Mouse (Mus musculus) WW6 (cell line): ENCODE results near the gene Zfp3.
"Not testable (repeated sequence)": the region's sequence is repeated elsewhere in the genome, so short reads cannot be mapped to it uniquely, and the experiment has no call there.

Experiments
- DNase-seq: peaks from one replicate; pipeline ENCODE4 v3.0.0-alpha.2; 2013; ENCODE audit warnings: low read depth, low spot score

Zfp3 gene

DNA sequence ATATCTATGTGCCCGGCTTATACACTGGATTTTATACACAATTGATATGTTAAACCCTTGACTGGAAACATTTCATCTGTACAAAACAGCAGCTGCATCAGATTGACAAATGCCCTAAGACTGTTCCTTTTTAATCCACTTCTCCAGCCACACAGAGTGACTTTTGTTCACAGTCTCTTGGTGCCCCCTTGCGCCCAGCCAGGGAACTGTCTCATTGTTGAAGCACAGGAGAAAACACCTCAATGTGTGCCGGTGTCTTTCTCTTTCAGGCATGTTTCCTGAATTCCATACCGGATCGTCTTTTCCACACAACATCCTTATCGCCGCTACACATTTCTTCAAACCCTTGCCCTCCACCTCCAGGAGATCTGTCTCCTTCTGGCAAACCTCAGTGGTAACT, 8.4 kb upstream of the Zfp3 start:
- DNase-seq, result peak; percentile 55

- not testable (repeated sequence) for DNase-seq
These were observed 3.6 kb upstream of the Zfp3 start for GRCm38 (mm10) chr11:70760446-70760845.

GRCm38 (mm10) chr11:70762641-70763040, 1.4 kb upstream of the Zfp3 start:
- DNase-seq, result no peak

- DNase-seq, result peak; percentile 36
These were observed 450 bp upstream of the Zfp3 start for GRCm38 (mm10) chr11:70763582-70763935.

GRCm38 (mm10) chr11:70765776-70766445, 1.9 kb downstream of the Zfp3 start:
- no peak for DNase-seq

- no peak for DNase-seq
These were observed 6.8 kb downstream of the Zfp3 start for GRCm38 (mm10) chr11:70770804-70771203.

DNA sequence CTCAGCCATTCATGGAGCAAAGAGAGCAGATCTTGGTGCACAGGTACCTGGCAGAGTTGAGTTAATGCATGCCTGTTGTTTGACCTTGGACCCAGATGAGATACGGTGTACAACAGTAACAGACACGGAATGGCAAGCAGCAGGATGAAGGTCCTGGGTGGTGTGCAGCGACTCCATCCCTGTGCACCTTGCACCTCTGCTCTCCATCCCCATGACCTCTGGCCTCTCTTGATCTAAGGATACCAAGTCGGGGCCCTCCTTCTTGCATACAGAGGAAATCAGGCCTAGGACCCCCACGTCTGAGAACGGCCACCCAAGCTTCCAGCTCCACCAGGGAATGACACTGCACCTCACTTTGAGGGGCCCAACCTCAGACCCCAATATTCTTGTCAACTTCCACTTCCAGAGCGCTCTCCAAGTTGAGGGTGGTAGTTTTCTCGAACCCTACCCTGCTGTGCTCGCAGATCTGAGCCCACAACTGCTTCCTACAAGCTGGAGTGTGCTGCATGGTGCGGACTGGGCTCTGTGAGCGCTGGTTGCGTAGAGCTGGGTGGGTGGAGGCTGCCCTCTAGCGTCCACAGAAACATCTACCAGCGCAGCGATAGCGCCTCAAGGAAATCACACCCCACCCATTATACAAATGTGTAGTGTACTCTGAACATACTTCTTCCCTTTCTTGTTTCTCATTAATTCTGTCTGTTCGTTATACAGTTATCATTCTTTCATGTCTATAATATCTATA, 13.0 kb downstream of the Zfp3 start:
- peak; percentile 73 for DNase-seq

DNA sequence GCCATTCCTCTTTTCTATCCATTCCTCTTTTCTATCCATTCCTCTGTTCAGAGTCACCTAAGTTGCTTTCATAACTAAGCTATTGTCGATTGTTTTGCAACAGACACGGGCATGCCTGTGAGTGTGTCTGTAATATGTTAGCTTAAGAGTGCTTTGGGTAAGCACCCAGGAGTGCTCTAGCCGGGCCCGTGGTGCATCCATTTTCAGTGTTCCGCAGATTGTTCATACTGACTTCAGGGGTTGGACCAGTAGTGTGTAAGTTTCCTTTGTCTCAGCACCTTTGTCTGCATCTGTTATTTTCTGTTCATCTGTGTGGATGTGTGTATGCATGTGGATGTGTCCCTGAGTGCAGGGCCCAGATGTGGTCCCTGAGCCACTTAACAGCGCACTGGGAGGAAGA, 13.6 kb downstream of the Zfp3 start:
- no peak for DNase-seq

- not testable (repeated sequence) for DNase-seq
These were observed 14.0 kb downstream of the Zfp3 start for GRCm38 (mm10) chr11:70778058-70778457.

DNA sequence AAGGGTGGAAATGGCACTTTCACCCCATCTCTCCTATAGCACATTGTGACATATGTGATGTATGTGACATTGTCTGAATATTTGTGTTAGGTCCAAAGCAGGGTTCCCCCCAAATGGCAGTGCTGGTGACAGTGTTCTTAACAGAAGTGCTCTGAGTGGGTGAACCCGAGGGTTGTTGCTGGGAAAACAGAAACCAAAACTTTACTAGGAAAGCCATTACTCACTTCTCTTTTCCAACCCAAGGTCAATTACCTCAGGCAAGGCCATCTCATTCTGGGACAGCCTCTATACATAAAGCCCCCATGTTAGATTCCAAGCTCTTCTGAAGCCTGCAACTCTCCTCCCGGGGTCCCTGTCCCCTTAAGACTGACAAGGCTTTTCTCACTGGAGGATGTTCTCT, 21.9 kb downstream of the Zfp3 start:
- DNase-seq, result no peak

GRCm38 (mm10) chr11:70787052-70787451, 23.0 kb downstream of the Zfp3 start:
- DNase-seq, result no peak

- no peak for DNase-seq
These were observed 25.1 kb downstream of the Zfp3 start for GRCm38 (mm10) chr11:70788972-70789655.

DNA sequence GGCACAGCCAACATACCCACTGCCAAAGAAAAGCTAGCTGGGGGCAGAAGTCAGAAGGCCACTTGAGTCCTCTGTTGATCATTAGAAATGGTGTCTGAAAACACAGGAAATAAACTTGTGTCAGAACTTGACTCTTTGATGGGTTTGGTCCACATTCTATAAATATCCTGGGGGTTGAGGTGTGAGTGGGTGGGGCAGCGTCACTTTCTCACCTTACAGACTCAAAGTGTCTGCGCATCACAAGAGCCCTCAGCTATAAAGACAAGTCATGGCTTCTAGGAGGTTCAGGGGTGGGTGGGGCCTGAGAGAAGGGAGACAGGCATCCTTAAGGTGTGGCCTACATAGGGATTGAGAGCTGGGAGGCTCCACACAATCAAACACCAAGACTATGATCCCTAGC, 26.4 kb downstream of the Zfp3 start:
- DNase-seq, result no peak

GRCm38 (mm10) chr11:70790874-70791551, 27.0 kb downstream of the Zfp3 start:
- DNase-seq, result no peak

DNA sequence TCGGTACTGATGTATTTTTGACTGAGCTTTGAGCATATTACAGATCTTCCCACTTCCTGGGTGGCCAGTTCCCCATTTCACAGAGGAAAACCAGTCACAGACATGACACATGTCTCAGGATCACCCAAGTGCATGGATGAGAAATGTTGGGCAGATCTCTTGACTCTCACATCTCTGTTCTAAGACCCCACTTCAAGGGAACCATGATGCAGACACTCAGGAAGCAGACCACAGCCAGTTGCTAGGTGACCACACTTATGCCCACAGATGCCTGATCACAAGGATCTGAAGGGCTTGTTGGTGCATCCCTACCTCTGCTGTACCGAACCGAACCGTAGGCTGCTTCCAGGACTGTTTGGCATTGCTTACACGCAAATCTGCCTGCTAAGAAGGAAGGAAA, 27.7 kb downstream of the Zfp3 start:
- no peak for DNase-seq

DNA sequence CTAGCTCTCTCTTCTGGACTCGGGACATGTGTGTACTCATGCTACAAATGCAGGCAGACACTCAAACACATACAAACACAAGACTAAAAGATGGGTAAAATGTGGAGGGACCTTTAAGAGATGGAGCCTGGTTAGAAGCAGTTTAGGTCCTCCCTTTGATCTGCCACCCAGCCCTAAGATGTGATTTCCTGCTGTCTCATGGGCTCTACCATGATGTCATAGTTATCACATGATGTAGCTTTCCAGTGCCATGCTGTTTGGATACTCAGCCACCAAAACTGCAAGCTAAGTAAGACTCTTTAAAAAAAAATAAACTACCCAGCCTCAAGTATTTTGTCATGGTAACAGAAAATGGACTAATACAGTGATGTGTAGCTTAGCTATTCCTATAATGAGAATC, 28.4 kb downstream of the Zfp3 start:
- no peak for DNase-seq

DNA sequence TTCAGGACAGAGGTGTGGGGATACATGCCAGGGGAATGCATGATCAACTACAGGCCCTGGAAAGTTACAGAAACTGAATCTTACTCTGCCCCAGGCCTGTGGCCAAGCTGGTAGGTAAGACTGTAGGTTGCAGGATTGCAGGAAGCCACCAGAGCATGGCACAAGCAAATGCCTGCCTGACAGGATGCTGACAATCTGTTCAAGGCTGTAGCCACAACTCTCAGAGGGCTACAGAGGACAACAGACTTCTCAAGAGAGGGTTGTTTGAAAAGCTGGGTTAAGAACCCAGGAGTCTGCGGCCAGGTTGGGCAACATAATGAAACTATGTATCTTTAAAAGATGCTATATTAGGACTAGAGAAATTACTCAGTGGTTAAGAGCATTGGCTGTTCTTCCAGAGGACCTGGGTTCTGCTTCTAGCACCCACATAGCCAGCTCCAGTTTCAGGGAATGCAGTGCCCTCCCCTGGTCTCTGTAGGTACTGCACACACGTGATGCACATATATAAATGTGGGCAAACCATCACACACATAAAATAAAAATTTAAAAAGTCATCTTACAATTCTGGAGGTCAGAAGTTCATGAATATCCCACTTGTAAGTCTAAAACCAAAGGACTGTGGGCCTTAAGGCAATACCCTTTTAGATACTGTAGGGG, 38.3 kb downstream of the Zfp3 start:
- no peak for DNase-seq

- no peak for DNase-seq
These were observed 38.9 kb downstream of the Zfp3 start for GRCm38 (mm10) chr11:70802865-70803261.

DNA sequence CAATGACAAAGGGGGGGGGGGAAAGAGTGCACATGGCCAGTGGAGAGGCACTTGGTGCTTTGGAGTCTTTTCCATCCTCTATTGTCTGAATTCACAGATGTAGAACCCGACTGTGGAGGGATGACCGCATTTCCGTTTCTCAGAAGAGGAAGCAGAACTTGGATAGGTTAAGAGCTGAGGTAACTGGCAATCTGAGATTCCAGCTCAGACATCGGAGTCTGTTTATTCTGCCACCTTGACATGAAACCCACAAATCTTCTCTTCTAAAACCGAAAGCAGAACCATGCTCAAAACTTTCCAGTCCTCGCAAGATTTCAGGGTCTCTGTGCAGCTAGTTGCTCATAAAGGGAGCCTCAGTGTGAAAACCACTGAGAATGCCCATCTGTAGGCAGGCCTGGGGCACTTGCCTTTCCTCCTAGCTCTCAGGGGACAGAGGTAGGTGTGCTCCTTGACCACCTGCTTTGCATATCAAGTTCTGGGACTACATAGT, 39.7 kb downstream of the Zfp3 start:
- no peak for DNase-seq

DNA sequence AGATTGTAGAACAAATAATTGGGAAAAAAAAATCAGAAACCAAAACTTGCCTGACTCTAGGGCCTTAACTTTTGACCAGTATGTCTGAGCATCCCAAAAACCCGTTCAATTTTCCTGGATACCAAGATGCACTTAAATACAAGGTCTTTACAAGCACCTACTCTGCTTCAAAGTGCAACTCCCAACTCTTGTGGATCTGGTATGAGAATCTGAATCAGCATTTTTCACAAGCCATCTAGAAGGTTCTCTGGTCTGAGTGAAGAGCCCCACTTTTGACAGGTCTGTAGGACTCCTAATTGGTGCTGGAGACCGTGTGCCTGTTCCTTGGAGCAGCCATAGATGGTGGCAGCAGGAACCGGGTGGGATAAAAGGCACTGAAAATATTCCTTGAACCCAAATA, 40.4 kb downstream of the Zfp3 start:
- no peak for DNase-seq

- no peak for DNase-seq
These were observed 41.7 kb downstream of the Zfp3 start for GRCm38 (mm10) chr11:70805641-70806175.
